17 mouse cellular contexts compared by ENCODE assay signal in the genomic region with DNA sequence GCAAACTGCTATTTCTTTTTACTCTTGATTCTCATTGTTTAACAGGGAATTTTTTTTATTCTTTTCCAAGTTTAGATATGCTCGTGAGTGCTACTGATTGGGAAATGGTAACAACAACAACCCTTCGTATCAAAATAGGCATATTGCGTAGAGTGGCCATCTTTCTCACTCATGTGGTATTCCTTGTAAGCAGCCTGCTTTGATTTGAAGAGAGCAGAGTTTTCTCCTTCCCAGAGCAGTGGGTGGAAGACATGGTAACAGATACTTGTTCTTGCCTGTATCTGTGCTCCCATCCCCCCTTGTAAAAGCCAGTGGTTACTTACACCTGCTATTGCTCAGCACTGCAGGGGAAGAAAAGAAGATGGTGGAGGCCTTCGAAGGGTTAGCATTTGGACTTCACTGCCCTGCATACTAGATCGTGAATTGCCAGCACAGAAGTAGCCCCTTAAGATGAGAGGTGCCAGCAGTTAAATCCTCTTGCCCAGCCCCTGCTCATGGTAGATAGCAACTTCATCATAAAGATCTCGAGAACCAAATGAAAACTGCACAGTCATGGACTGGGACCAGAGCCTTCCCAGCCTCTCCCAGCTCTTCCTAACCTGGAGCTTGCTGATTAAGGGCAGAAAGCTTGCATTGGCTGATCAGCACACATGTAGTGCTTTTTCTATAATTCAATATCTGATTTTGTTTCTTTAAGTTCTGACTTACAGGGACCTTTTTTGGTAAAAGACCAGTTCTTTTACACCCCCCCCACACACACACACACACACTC.
DNase-seq lines count a peak whose midpoint lies in the region; ATAC-seq lines count a peak whose summit lies in the region.
"Had no signal": no experiment of that assay in that cellular context is flagged by ENCODE, and none has a peak within 500 bp of the region (broad histone marks: within the 10 kb centered on the region; RNA-seq: fewer than 3 reads in every experiment).

No protein-coding gene starts in this region.

- peaks cover 71% of the 10 kb centered on the region for H3K4me1 ChIP-seq in forebrain, embryonic 15.5 days
- H3K4me1 ChIP-seq in forebrain, embryonic 10.5 days, result peaks cover 50% of the 10 kb centered on the region
- H3K4me1 ChIP-seq in liver, embryonic 13.5 days (replicated peaks), result peaks cover 22% of the 10 kb centered on the region
- H3K4me1 ChIP-seq in midbrain, embryonic 16.5 days (ENCODE audit: control insufficient read depth, insufficient read depth, low read length), result peaks cover 18% of the 10 kb centered on the region

- ATAC-seq in forebrain, embryonic 15.5 days (replicated peaks), result 0 out of 2 replicates have a peak, but pooled peaks have one; percentile 18
- peak; percentile 88 for ATAC-seq in liver, embryonic 13.5 days (ENCODE audit: low read depth)
- ATAC-seq in midbrain, embryonic 16.5 days, result no peak
- ATAC-seq: intestine, postnatal 0 days; midbrain, embryonic 13.5 days had no signal

- DNase-seq in forebrain, embryonic 10.5 days (ENCODE audit: extremely low spot score, low spot score), result no peak
- peak; percentile 38 to 59 for DNase-seq in right cerebral cortex, postnatal 10 days (ENCODE audit: low spot score in 2 of 2)
- no peak for DNase-seq in right cerebral cortex, postnatal 25 days
- peak; percentile 29 for DNase-seq in liver, embryonic 13.5 days
- DNase-seq in cerebellum, postnatal 10 days, result no peak
- no peak for DNase-seq in urinary bladder, adult 2 months (ENCODE audit: low spot score)
- DNase-seq: adrenal gland, postnatal 10 days; cerebellum, postnatal 36 days; gastrocnemius, postnatal 10 days; kidney, postnatal 36 days; thymus, postnatal 4 days had no signal

- no peak overlapping the region for H3K4me3 ChIP-seq in forebrain, embryonic 15.5 days
- no peak overlapping the region for H3K4me3 ChIP-seq in forebrain, embryonic 10.5 days
- H3K4me3 ChIP-seq in liver, embryonic 13.5 days (replicated peaks), result no peak overlapping the region
- no peak overlapping the region for H3K4me3 ChIP-seq in midbrain, embryonic 16.5 days (ENCODE audit: low read depth, low read length)
- H3K4me3 ChIP-seq: heart, embryonic 13.5 days; limb, embryonic 15.5 days; midbrain, embryonic 13.5 days had no signal

- H3K27ac ChIP-seq in forebrain, embryonic 15.5 days (replicated peaks), result peak overlapping the region; percentile 89
- H3K27ac ChIP-seq in forebrain, embryonic 10.5 days, result no peak overlapping the region
- H3K27ac ChIP-seq in liver, embryonic 13.5 days, result peak overlapping the region; percentile 4; the same call in 1 of the 2 replicates
- no peak overlapping the region for H3K27ac ChIP-seq in midbrain, embryonic 16.5 days (ENCODE audit: low read length)
- H3K27ac ChIP-seq: heart, embryonic 13.5 days; limb, embryonic 15.5 days; midbrain, embryonic 13.5 days had no signal

- H3K36me3 ChIP-seq in forebrain, embryonic 15.5 days, result no peaks in the 10 kb centered on the region
- 0 out of 2 replicates have a peak, but pooled peaks cover 3% of the 10 kb centered on the region for H3K36me3 ChIP-seq in forebrain, embryonic 10.5 days (replicated peaks)
- H3K36me3 ChIP-seq in liver, embryonic 13.5 days, result peaks cover 4% of the 10 kb centered on the region
- no peaks in the 10 kb centered on the region for H3K36me3 ChIP-seq in midbrain, embryonic 16.5 days (ENCODE audit: control insufficient read depth, insufficient read depth, low read length)
- H3K36me3 ChIP-seq: midbrain, embryonic 13.5 days had no signal

- no peaks in the 10 kb centered on the region for H3K9me3 ChIP-seq in forebrain, embryonic 15.5 days
- no peaks in the 10 kb centered on the region for H3K9me3 ChIP-seq in forebrain, embryonic 10.5 days
- no peaks in the 10 kb centered on the region for H3K9me3 ChIP-seq in liver, embryonic 13.5 days (replicated peaks)
- no peaks in the 10 kb centered on the region for H3K9me3 ChIP-seq in midbrain, embryonic 16.5 days (replicated peaks; ENCODE audit: control insufficient read depth, low read length, poor library complexity, severe bottlenecking)
- H3K9me3 ChIP-seq: heart, embryonic 13.5 days; limb, embryonic 15.5 days; midbrain, embryonic 13.5 days had no signal

- H3K27me3 ChIP-seq in forebrain, embryonic 15.5 days, result no peaks in the 10 kb centered on the region
- H3K27me3 ChIP-seq in forebrain, embryonic 10.5 days (ENCODE audit: poor library complexity, severe bottlenecking), result no peaks in the 10 kb centered on the region
- no peaks in the 10 kb centered on the region for H3K27me3 ChIP-seq in liver, embryonic 13.5 days
- H3K27me3 ChIP-seq in midbrain, embryonic 16.5 days (ENCODE audit: control insufficient read depth, insufficient read depth, low read depth, low read length), result no peaks in the 10 kb centered on the region
- H3K27me3 ChIP-seq: heart, embryonic 13.5 days; limb, embryonic 15.5 days; midbrain, embryonic 13.5 days had no signal

- 77% methylated on average over 6 of the region's 6 CpGs for WGBS in forebrain, embryonic 15.5 days
- 88% methylated on average over 6 of the region's 6 CpGs for WGBS in forebrain, embryonic 10.5 days
- 64% methylated on average over 6 of the region's 6 CpGs for WGBS in liver, embryonic 13.5 days (ENCODE audit: insufficient replicate concordance)
- 91% methylated on average over 6 of the region's 6 CpGs for WGBS in midbrain, embryonic 16.5 days

- H3K9ac ChIP-seq in forebrain, embryonic 15.5 days (replicated peaks), result no peak overlapping the region
- 0 out of 2 replicates have a peak overlapping the region, but pooled peaks have one; percentile 10 for H3K9ac ChIP-seq in liver, embryonic 13.5 days
- no peak overlapping the region for H3K9ac ChIP-seq in midbrain, embryonic 16.5 days (ENCODE audit: low read depth, low read length)
- H3K9ac ChIP-seq: heart, embryonic 13.5 days; limb, embryonic 15.5 days; midbrain, embryonic 13.5 days had no signal

- H3K4me2 ChIP-seq in forebrain, embryonic 15.5 days (replicated peaks), result no peak overlapping the region
- 0 out of 2 replicates have a peak overlapping the region, but pooled peaks have one; percentile 12 for H3K4me2 ChIP-seq in liver, embryonic 13.5 days
- H3K4me2 ChIP-seq in midbrain, embryonic 16.5 days (ENCODE audit: low read length), result no peak overlapping the region
- H3K4me2 ChIP-seq: heart, embryonic 13.5 days; limb, embryonic 15.5 days; midbrain, embryonic 13.5 days had no signal

Comparison
In these comparisons a context has a peak if more than half of its experiments do, and no peak if none do; other contexts are left out.
1. H3K27ac ChIP-seq: peak in forebrain, embryonic 15.5 days (single experiment) and liver, embryonic 13.5 days (single experiment); none in forebrain, embryonic 10.5 days (single experiment) and midbrain, embryonic 16.5 days (single experiment).
2. DNase-seq: peak in right cerebral cortex, postnatal 10 days (2 of 2) and liver, embryonic 13.5 days (single experiment); none in forebrain, embryonic 10.5 days (single experiment), right cerebral cortex, postnatal 25 days (single experiment), cerebellum, postnatal 10 days (0 of 2) and urinary bladder, adult 2 months (single experiment).